Mouse (Mus musculus) forebrain, postnatal 0 days (tissue): ENCODE data around the gene Sbds. TPM values are rescaled to one million over a fixed set of nuclear protein-coding genes. Genes with fewer than 3 reads are reported as not detected.
A peak's percentile ranks its signal among the peaks of the same experiment; 100 is the strongest.

Experiments used
- ATAC-seq: fragments of 200-750 bp; cut with Nextera tagmentation; 2 replicates; pipeline ENCODE4 v1.8.0; 2017; ENCODE audit warnings: mild to moderate bottlenecking, moderate library complexity
- DNase-seq: peaks from one replicate; pipeline ENCODE4 v3.0.0-alpha.2; 2015
- H3K27ac ChIP-seq: fragments of 300-500 bp; sonication (generic); 2 replicates; pipeline ENCODE4 v1.5.1; 2014; ENCODE audit warnings: low read depth, mild to moderate bottlenecking, antibody characterized with exemption, low read length, moderate library complexity, mixed read lengths
- H3K27me3 ChIP-seq: fragments of 300-500 bp; sonication (generic); 2 replicates; pipeline ENCODE4 v1.6.1; 2014; ENCODE audit warnings: mild to moderate bottlenecking, low read length, mixed read lengths; ENCODE audit not compliant: insufficient read depth
- H3K36me3 ChIP-seq: fragments of 300-500 bp; sonication (generic); 2 replicates; pipeline ENCODE4 v1.6.1; 2014; ENCODE audit warnings: mild to moderate bottlenecking, moderate library complexity; ENCODE audit not compliant: insufficient read depth
- H3K4me1 ChIP-seq: fragments of 300-500 bp; sonication (generic); 2 replicates; pipeline ENCODE4 v1.6.1; 2014; ENCODE audit warnings: antibody characterized with exemption; ENCODE audit not compliant: insufficient read depth
- H3K4me2 ChIP-seq: fragments of 300-500 bp; sonication (generic); 2 replicates; pipeline ENCODE4 v1.6.1; 2014; ENCODE audit warnings: low read depth, mild to moderate bottlenecking, moderate library complexity
- H3K4me3 ChIP-seq: fragments of 300-500 bp; sonication (generic); 2 replicates; pipeline ENCODE4 v1.5.1; 2014; ENCODE audit warnings: low read depth, low read length, mixed read lengths
- H3K9ac ChIP-seq: fragments of 300-500 bp; sonication (generic); 2 replicates; pipeline ENCODE4 v1.6.1; 2014; ENCODE audit warnings: mild to moderate bottlenecking
- H3K9me3 ChIP-seq: fragments of 300-500 bp; sonication (generic); 2 replicates; pipeline ENCODE4 v1.6.1; 2016; ENCODE audit warnings: low read length
- CTCF ChIP-seq: sonication (generic); IDR thresholded peaks from 2 replicates; pipeline ENCODE4 v1.5.1; 2016; ENCODE audit warnings: antibody characterized with exemption, control low read depth, low read depth
- WGBS: fragments of 180-500 bp; shearing (Covaris S2); extraction: QIAGEN DNeasy Blood & Tissue Kit; methylation state at CpG from one replicate; pipeline ENCODE4 v1.1.7; 2014; 5-methylcytosine and 5-hydroxymethylcytosine counted together
- polyA plus RNA-seq: library from polyadenylated mRNA; unstranded; fragments of >200 nt; fragmentation: Nextera tagmentation; extraction: Ambion mirVana; gene quantifications from 2 replicates; pipeline ENCODE4 v1.2.1, GENCODE M21; 2015
- total RNA-seq: library from RNA; depleted of rRNA; stranded (reverse); fragments of >200 nt; gene quantifications from 2 replicates; pipeline ENCODE4 v1.2.3, GENCODE M21; 2014

Sbds gene
- total and polyA plus RNA-seq, 2 experiments from 2014 or later: 27.8 to 45.2 TPM

GRCm38 (mm10) chr5:130221316-130221715 lies 34.0 kb downstream of the Sbds start:
- Histone ChIP-seq H3K27ac (peak overlapping the region; percentile 81; the same call in 1 of the 2 replicates), H3K9me3 (no peaks in the 10 kb centered on the region), H3K9ac (peak overlapping the region; percentile 85), H3K4me2 (peak overlapping the region; percentile 68), H3K4me3 (peak overlapping the region; percentile 91), H3K36me3 (no peaks in the 10 kb centered on the region), H3K4me1 (peaks cover 16% of the 10 kb centered on the region), H3K27me3 (no peaks in the 10 kb centered on the region)
- DNase-seq: no peak
- ATAC-seq: no peak
- 51% methylated on average over 2 of the region's 2 CpGs for WGBS
- TF ChIP-seq CTCF: no peak

GRCm38 (mm10) chr5:130218336-130218735 lies 37.0 kb downstream of the Sbds start:
- H3K4me3 ChIP-seq: no peak overlapping the region
- no peak overlapping the region for H3K4me2 ChIP-seq
- H3K27ac ChIP-seq: no peak overlapping the region
- no peak for DNase-seq
- 90% methylated on average over 5 of the region's 5 CpGs for WGBS
- TF ChIP-seq CTCF: no peak
- H3K4me1 ChIP-seq: peaks cover 10% of the 10 kb centered on the region
- peaks cover 5% of the 10 kb centered on the region for H3K36me3 ChIP-seq
- no peaks in the 10 kb centered on the region for H3K9me3 ChIP-seq
- no peak overlapping the region for H3K9ac ChIP-seq
- no peaks in the 10 kb centered on the region for H3K27me3 ChIP-seq
- ATAC-seq: no peak

DNA sequence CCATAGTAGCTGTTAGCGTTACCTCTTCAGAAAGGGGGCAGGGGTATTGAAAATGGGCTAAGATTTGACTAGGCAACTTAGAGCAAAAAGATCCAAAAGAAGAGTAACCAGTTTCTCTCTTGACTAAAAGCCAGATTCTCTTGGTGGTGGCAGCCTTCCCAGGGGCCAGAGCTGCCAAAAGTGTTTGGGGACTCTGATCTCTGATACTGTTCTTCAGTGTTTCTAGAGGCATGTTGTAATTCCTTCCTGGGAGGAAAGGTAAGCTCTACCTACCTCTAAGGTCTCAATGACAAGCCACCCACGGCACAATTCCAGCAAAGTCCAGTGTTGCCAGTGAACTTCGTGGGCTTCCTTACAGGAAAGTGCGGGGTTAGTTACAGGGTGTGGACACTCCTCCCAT lies 37.9 kb downstream of the Sbds start:
- H3K27me3 ChIP-seq: no peaks in the 10 kb centered on the region
- no peak for TF ChIP-seq CTCF
- H3K4me2 ChIP-seq: no peak overlapping the region
- H3K4me3 ChIP-seq: no peak overlapping the region
- H3K4me1 ChIP-seq: peaks cover 7% of the 10 kb centered on the region; the same call in 1 of the 2 replicates
- DNase-seq (no peak), ATAC-seq (no peak)
- WGBS: 91% methylated on average over 4 of the region's 4 CpGs
- H3K27ac ChIP-seq: no peak overlapping the region
- H3K36me3 ChIP-seq: peaks cover 14% of the 10 kb centered on the region
- no peak overlapping the region for H3K9ac ChIP-seq
- no peaks in the 10 kb centered on the region for H3K9me3 ChIP-seq

GRCm38 (mm10) chr5:130216781-130217180 lies 38.5 kb downstream of the Sbds start, which contains the start of gene Tmem248:
TSS of gene Tmem248 (plus strand) at chr5:130217081.
- ATAC-seq (no peak), DNase-seq (no peak)
- Histone ChIP-seq H3K9me3 (no peaks in the 10 kb centered on the region), H3K9ac (no peak within 1 kb of the TSS), H3K4me1 (peaks cover 7% of the 10 kb centered on the region; the same call in 1 of the 2 replicates), H3K27ac (no peak within 1 kb of the TSS), H3K36me3 (peaks cover 18% of the 10 kb centered on the region), H3K4me3 (no peak within 1 kb of the TSS), H3K27me3 (no peaks in the 10 kb centered on the region), H3K4me2 (no peak within 1 kb of the TSS)
- WGBS: 85% methylated on average over 7 of the region's 7 CpGs
- TF ChIP-seq CTCF: peak; percentile 12; the same call in 1 of the 2 replicates

GRCm38 (mm10) chr5:130212956-130213355 lies 42.4 kb downstream of the Sbds start:
- ATAC-seq: no peak
- WGBS: 90% methylated on average over 11 of the region's 11 CpGs
- no peak overlapping the region for H3K4me3 ChIP-seq
- H3K4me1 ChIP-seq: no peaks in the 10 kb centered on the region
- H3K36me3 ChIP-seq: peaks cover 51% of the 10 kb centered on the region
- H3K9me3 ChIP-seq: no peaks in the 10 kb centered on the region
- no peak overlapping the region for H3K4me2 ChIP-seq
- H3K27ac ChIP-seq: no peak overlapping the region
- no peak for DNase-seq
- no peak overlapping the region for H3K9ac ChIP-seq
- no peak for TF ChIP-seq CTCF
- H3K27me3 ChIP-seq: no peaks in the 10 kb centered on the region

DNA sequence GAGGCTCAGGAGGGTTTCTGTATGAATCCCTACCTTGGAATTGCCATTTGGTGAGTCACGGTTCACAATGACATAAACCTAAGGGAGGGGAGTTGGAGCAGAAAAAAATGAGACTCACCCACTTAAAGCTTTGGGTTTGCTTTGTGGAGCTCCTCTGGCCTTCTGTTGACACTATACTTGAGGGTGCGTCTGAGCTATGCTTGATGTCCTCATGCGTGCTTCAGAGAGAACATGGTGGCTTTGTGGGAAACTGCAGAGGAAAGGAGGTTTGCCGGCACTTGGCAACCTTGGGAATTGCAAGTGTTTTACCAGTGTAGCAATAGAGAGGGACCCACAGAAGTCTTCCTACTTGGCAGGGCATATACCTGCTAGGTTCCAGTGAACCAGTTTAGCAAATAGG lies 48.0 kb downstream of the Sbds start:
- DNase-seq (no peak), ATAC-seq (no peak)
- Histone ChIP-seq H3K27me3 (no peaks in the 10 kb centered on the region), H3K9me3 (no peaks in the 10 kb centered on the region), H3K4me1 (no peaks in the 10 kb centered on the region), H3K9ac (no peak overlapping the region), H3K4me2 (no peak overlapping the region), H3K36me3 (peaks cover 45% of the 10 kb centered on the region), H3K4me3 (no peak overlapping the region), H3K27ac (no peak overlapping the region)
- no peak for TF ChIP-seq CTCF
- WGBS: 89% methylated on average over 4 of the region's 4 CpGs

- DNase-seq (no peak), ATAC-seq (no peak)
- WGBS: 97% methylated on average over 3 of the region's 3 CpGs
- peaks cover 39% of the 10 kb centered on the region for H3K36me3 ChIP-seq
- H3K9me3 ChIP-seq: no peaks in the 10 kb centered on the region
- TF ChIP-seq CTCF: no peak
- no peak overlapping the region for H3K27ac ChIP-seq
- no peak overlapping the region for H3K9ac ChIP-seq
- H3K4me1 ChIP-seq: no peaks in the 10 kb centered on the region
- H3K4me3 ChIP-seq: no peak overlapping the region
- H3K27me3 ChIP-seq: no peaks in the 10 kb centered on the region
- no peak overlapping the region for H3K4me2 ChIP-seq
These were observed 49.8 kb downstream of the Sbds start for GRCm38 (mm10) chr5:130205441-130206023.
